Mouse (Mus musculus): ENCODE data around the gene Mrto4. TPM values are rescaled to one million over a fixed set of nuclear protein-coding genes. Genes with fewer than 3 reads are reported as not detected.

Gene Mrto4
- total RNA-seq, 1 experiment from 2014 or later: 23.4 TPM

- ATAC-seq (ENCODE audit: extremely low read depth, insufficient number of reproducible peaks, low FRiP score, poor library complexity, severe bottlenecking): no peak
Measured at GRCm38 (mm10) chr4:139301780-139302179, 50.6 kb downstream of the Mrto4 start.

- no peak for ATAC-seq (ENCODE audit: extremely low read depth, insufficient number of reproducible peaks, low FRiP score, poor library complexity, severe bottlenecking)
Measured at GRCm38 (mm10) chr4:139298671-139299366, 53.6 kb downstream of the Mrto4 start.

- ATAC-seq (ENCODE audit: extremely low read depth, insufficient number of reproducible peaks, low FRiP score, poor library complexity, severe bottlenecking): no peak
Measured at GRCm38 (mm10) chr4:139297566-139297965, 54.8 kb downstream of the Mrto4 start.

Other genes starting within 250 kb of the Mrto4 start
- gene Minos1, start 221.5 kb downstream of the Mrto4 start, total RNA-seq (2017): 66.9 and 68.0 TPM in 2 replicates
- gene Capzb, start 159.7 kb downstream of the Mrto4 start, total RNA-seq (2017): 169 and 180 TPM in 2 replicates
- gene Pqlc2, start 41.9 kb downstream of the Mrto4 start, total RNA-seq (2017): 13.1 and 16.8 TPM in 2 replicates
- 7.0 and 7.1 TPM in 2 replicates for gene Akr7a5, start 41.8 kb downstream of the Mrto4 start, total RNA-seq (2017)
- 21.0 and 34.7 TPM in 2 replicates for gene Emc1, start within 50 bp of the Mrto4 start, total RNA-seq (2017)
- gene Ubr4, start within 50 bp of the Mrto4 start, total RNA-seq (2017): 114 and 118 TPM in 2 replicates
- 3.6 and 3.7 TPM in 2 replicates for gene Iffo2, start 178.0 kb upstream of the Mrto4 start, total RNA-seq (2017)